Mouse (Mus musculus) G1E (cell line): ENCODE data around the gene Trim72.

Experiments used
- CTCF ChIP-seq: IDR thresholded peaks from 2 replicates; pipeline ENCODE4 v1.5.1; 2012; ENCODE audit warnings: low read depth, low read length, inconsistent platforms, mixed read lengths
- GATA1 ChIP-seq: IDR thresholded peaks from 2 replicates; pipeline ENCODE4 v1.6.1; 2012; ENCODE audit warnings: borderline replicate concordance, low read length, inconsistent platforms, mixed read lengths
- TAL1 ChIP-seq: conservative IDR thresholded peaks from 2 replicates; pipeline ENCODE4 v1.6.1; 2012; ENCODE audit warnings: low read depth, low read length, inconsistent platforms, mixed read lengths

DNA sequence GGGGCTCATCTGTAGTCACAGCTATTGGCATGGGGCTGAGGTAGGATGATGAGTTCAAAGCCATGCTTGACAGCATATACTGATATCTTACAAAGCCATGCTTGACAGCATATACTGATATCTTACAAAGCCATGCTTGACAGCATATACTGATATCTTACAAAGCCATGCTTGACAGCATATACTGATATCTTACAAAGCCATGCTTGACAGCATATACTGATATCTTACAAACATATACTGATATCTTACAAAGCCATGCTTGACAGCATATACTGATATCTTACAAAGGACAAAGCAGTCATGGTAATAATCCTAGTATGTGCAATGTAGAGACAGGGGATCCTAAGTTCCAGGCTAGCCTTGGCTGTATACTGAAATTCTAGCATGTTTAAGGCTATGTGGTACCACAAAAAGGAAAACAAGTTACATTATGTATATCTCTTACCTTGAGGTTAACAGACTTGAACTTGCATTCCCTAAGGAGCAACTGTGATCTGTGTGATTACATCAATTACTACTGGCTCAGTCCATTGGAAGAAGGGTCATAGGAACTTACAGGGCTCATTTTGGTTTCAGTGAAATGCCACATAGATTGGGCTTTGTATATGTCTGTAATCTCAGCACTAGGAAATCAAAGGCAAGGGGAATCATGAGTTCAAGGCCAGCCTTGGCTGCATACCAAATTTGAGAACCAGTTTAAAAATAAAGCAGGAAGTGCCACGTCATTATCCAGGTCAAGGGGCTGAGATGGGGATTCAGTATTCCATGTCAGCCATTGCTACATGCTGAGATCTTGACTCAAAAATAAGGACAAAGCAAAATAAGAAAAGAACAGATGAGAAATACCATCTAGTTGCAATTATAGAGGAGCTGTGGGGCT lies 3.4 kb upstream of the Trim72 start:
- TF ChIP-seq GATA1 (no peak), CTCF (no peak), TAL1 (no peak)
